Mouse (Mus musculus) liver, postnatal 0 days (tissue): ENCODE measurements at regions not wholly inside any gene's neighbourhood (a gene's known extent, or its start where the extent isn't known, plus 50 kb on each side); places are given as distances from the start of the nearest gene placed in this dataset.

Source experiments
- ATAC-seq: fragments of 200-750 bp; cut with Nextera tagmentation; 2 replicates; pipeline ENCODE4 v1.8.0; 2017; ENCODE audit warnings: mild to moderate bottlenecking, moderate library complexity
- DNase-seq: peaks from one replicate; pipeline ENCODE4 v3.0.0-alpha.2; 2016
- H3K27ac ChIP-seq: fragments of 300-500 bp; sonication (generic); 2 replicates; pipeline ENCODE4 v1.5.1; 2014; ENCODE audit warnings: antibody characterized with exemption, moderate library complexity, mild to moderate bottlenecking, low read depth
- H3K27me3 ChIP-seq: fragments of 300-500 bp; sonication (generic); 2 replicates; pipeline ENCODE4 v1.6.1; 2014; ENCODE audit warnings: low read length, control low read depth, mixed read lengths; ENCODE audit not compliant: insufficient read depth
- H3K36me3 ChIP-seq: fragments of 300-500 bp; sonication (generic); replicated peaks from 2 replicates; pipeline ENCODE4 v1.6.1; 2014; ENCODE audit warnings: mild to moderate bottlenecking, control low read depth, low read length, moderate library complexity, mixed read lengths; ENCODE audit not compliant: insufficient read depth
- H3K4me1 ChIP-seq: fragments of 300-500 bp; sonication (generic); 2 replicates; pipeline ENCODE4 v1.6.1; 2014; ENCODE audit warnings: antibody characterized with exemption, mild to moderate bottlenecking, control low read depth; ENCODE audit not compliant: insufficient read depth
- H3K4me2 ChIP-seq: fragments of 300-500 bp; sonication (generic); 2 replicates; pipeline ENCODE4 v1.6.1; 2014; ENCODE audit warnings: low read depth, mild to moderate bottlenecking, low read length, moderate library complexity, mixed read lengths
- H3K4me3 ChIP-seq: fragments of 300-500 bp; sonication (generic); 2 replicates; pipeline ENCODE4 v1.5.1; 2014; ENCODE audit warnings: low read depth, low read length
- H3K9ac ChIP-seq: fragments of 300-500 bp; sonication (generic); replicated peaks from 2 replicates; pipeline ENCODE4 v1.6.1; 2014; ENCODE audit warnings: mild to moderate bottlenecking, moderate library complexity
- H3K9me3 ChIP-seq: fragments of 300-500 bp; sonication (generic); 2 replicates; pipeline ENCODE4 v1.6.1; 2016; ENCODE audit warnings: mild to moderate bottlenecking, control low read depth, low read length, mixed read lengths
- CTCF ChIP-seq: sonication (generic); IDR thresholded peaks from 2 replicates; pipeline ENCODE4 v1.5.1; 2016; ENCODE audit warnings: antibody characterized with exemption, low read depth
- EP300 ChIP-seq: IDR thresholded peaks from 2 replicates; pipeline ENCODE4 v1.6.1; 2016; ENCODE audit warnings: antibody characterized with exemption, low read depth, mild to moderate bottlenecking
- WGBS: fragments of 180-500 bp; shearing (Covaris S2); extraction: QIAGEN DNeasy Blood & Tissue Kit; methylation state at CpG from one replicate; pipeline ENCODE4 v1.1.7; 2014; ENCODE audit not compliant: insufficient replicate concordance; 5-methylcytosine and 5-hydroxymethylcytosine counted together

DNA sequence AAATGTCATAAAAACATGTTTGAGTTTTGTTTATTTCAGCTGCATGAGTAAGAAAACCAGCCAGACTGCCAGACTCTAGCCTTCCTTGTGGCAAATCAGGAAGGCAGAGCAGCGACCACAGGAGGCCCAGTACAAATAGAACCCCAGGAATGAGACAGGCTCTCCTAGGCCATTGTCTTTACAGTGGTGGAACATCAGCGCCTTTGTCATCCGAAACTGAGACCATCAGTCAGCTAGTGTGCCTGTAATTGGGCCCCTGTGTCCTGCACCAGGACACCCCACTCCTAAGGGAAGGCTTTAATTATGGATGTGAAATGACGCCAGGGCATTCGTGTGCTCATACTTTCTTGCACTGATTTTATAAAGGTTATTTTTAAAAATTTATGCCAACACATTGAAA lies 353.4 kb downstream of the Med10 start:
- no peak for TF ChIP-seq CTCF
- no peak for TF ChIP-seq EP300
- no peak overlapping the region for H3K27ac ChIP-seq
- H3K4me3 ChIP-seq: no peak overlapping the region
- WGBS: 67% methylated on average over 5 of the region's 5 CpGs
- H3K4me1 ChIP-seq: no peaks in the 10 kb centered on the region
- ATAC-seq: no peak
- H3K36me3 ChIP-seq: no peaks in the 10 kb centered on the region
- no peak overlapping the region for H3K9ac ChIP-seq
- H3K27me3 ChIP-seq: no peaks in the 10 kb centered on the region
- H3K4me2 ChIP-seq: no peak overlapping the region
- DNase-seq: no peak
- H3K9me3 ChIP-seq: no peaks in the 10 kb centered on the region

DNA sequence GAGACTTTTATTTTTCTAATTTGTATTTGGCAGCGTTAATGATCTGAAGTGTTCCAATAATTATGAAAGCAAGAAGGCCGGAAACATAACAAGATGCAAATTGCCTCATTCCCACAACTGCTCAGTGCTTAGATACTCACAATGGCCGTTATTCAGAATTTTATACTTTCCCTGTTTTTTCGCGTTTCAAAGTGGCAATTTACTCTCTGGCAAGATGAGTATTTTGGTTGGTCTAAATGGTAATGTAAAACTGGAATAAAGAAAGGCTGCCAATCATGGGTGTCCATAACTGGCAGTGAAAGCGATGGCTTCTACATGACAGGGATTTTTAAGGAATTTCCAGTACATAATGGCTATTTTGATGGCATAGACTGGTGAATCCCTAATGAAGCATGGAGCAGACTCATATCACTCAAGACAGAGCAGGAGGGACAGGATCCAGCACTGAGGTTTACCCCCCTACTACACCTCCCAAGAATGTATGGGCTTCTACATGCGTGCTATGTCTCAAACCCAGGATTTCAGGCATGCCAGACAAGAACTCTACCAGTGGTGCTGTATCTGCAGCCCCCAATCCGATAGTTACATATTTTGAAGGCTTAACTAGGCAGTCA lies 354.9 kb downstream of the Med10 start:
- Histone ChIP-seq H3K27me3 (no peaks in the 10 kb centered on the region), H3K4me3 (no peak overlapping the region), H3K4me1 (no peaks in the 10 kb centered on the region), H3K27ac (no peak overlapping the region), H3K36me3 (no peaks in the 10 kb centered on the region), H3K4me2 (no peak overlapping the region), H3K9me3 (no peaks in the 10 kb centered on the region), H3K9ac (no peak overlapping the region)
- no peak for DNase-seq
- TF ChIP-seq CTCF: no peak
- no peak for TF ChIP-seq EP300
- WGBS: 80% methylated on average over 8 of the region's 8 CpGs
- no peak for ATAC-seq

DNA sequence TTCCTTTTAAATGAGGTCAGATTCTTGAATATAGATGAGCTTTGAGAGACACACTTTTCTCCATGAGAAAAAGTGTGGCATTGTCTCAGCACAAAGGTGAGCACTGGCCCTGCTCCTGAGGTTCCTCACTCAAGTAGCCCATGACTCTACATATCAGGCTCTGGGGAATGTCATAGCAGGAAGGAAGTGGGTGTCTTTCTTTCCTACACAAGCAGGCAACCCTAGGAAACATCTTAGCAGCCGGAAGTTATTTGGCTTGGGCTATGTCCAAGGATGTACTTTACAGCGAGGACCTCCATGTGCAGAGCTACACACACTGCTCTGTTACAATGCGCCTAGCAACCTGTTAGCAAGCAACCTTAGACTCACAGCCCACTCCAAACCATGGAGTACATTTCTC lies 356.9 kb downstream of the Med10 start:
- DNase-seq (no peak), ATAC-seq (no peak)
- H3K4me2 ChIP-seq: no peak overlapping the region
- H3K9me3 ChIP-seq: no peaks in the 10 kb centered on the region
- WGBS: 51% methylated on average over 3 of the region's 3 CpGs
- H3K27ac ChIP-seq: no peak overlapping the region
- H3K27me3 ChIP-seq: no peaks in the 10 kb centered on the region
- H3K36me3 ChIP-seq: no peaks in the 10 kb centered on the region
- no peak overlapping the region for H3K4me3 ChIP-seq
- TF ChIP-seq CTCF: no peak
- no peak for TF ChIP-seq EP300
- H3K9ac ChIP-seq: no peak overlapping the region
- no peaks in the 10 kb centered on the region for H3K4me1 ChIP-seq

DNA sequence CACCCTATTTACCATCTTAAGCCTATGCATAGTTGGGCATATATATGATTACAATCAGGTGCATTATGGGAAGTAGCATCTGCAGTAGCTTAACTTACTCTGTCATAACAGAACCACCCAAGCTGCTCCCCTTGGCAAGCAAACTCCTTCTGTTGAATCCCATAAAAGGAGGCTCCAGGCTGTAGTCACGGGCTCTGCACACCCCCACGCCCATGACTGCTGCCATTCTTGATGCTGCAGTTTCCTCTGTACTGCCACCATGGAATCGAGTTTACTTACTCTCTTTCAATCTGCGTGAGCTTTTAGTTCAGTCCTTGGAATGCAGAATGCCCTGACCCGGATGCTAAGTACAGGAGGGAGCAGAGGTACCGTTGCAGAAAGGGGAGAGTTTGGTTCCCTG lies 357.4 kb downstream of the Med10 start:
- no peak for DNase-seq
- no peaks in the 10 kb centered on the region for H3K4me1 ChIP-seq
- no peak overlapping the region for H3K27ac ChIP-seq
- no peak overlapping the region for H3K9ac ChIP-seq
- H3K27me3 ChIP-seq: no peaks in the 10 kb centered on the region
- no peaks in the 10 kb centered on the region for H3K9me3 ChIP-seq
- WGBS: 63% methylated on average over 6 of the region's 6 CpGs
- H3K36me3 ChIP-seq: no peaks in the 10 kb centered on the region
- H3K4me2 ChIP-seq: no peak overlapping the region
- TF ChIP-seq CTCF (no peak), EP300 (no peak)
- no peak overlapping the region for H3K4me3 ChIP-seq
- ATAC-seq: no peak

DNA sequence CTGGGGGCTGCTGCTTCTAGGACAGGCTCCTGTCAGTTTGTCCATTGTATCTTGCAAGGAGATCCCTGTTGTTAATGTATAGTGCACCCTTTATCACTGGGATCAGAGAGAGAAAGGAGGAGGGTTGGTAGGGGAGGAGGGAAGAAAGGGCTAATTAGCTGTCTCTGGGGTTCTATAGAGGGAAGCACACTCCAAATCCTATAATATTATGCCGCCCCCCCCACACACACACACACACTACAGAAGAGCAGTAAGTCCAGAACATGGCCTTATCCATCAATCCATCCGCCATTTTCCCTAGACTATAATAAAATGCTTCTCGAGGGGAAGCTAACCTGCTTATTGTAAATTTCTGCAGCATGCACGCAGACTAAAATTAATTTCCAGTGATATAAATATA lies 359.9 kb downstream of the Med10 start:
- DNase-seq (no peak), ATAC-seq (no peak)
- H3K4me2 ChIP-seq: no peak overlapping the region
- no peak overlapping the region for H3K27ac ChIP-seq
- H3K4me3 ChIP-seq: no peak overlapping the region
- no peaks in the 10 kb centered on the region for H3K9me3 ChIP-seq
- no peak for TF ChIP-seq EP300
- no peak for TF ChIP-seq CTCF
- no peaks in the 10 kb centered on the region for H3K36me3 ChIP-seq
- H3K9ac ChIP-seq: no peak overlapping the region
- WGBS: 87% methylated on average over 4 of the region's 4 CpGs
- H3K4me1 ChIP-seq: no peaks in the 10 kb centered on the region
- H3K27me3 ChIP-seq: no peaks in the 10 kb centered on the region

DNA sequence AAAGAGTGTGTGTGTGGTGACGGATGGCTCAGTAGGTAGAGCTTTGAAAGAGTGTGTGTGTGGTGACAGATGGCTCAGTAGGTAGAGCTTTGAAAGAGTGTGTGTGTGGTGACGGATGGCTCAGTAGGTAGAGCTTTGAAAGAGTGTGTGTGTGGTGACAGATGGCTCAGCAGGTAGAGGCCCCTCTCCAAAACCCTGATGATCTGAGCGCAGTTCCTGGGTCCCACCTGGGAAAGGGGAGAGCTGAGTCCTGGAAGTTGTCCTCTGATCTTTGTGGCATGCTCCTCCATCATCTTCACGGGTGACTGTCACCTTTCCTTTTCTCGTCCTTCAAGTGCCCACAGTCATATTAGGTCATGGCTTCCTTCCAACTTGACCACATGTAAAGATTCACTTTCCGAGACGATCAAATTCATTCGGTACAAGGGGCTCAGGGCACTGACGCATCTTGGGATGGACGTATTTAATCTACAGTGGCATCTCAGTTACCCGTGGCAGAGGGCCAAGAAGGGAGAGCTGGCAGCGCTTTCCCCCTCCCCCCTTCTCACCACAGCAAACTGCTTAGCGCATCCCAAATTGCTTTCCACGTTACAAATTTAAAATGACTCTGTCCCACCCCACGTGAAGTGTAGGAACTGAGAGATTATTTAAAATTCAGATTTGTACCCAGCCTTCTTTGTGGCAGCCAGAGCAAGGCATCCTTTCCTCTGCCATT lies 363.5 kb downstream of the Med10 start:
- ATAC-seq: no peak
- H3K27me3 ChIP-seq: no peaks in the 10 kb centered on the region
- 77% methylated on average over 15 of the region's 15 CpGs for WGBS

More for the DNA sequence above, 363.5 kb downstream of the Med10 start:
- H3K4me2 ChIP-seq: no peak overlapping the region
- no peak for TF ChIP-seq EP300
- no peak for TF ChIP-seq CTCF
- no peaks in the 10 kb centered on the region for H3K4me1 ChIP-seq
- H3K27ac ChIP-seq: no peak overlapping the region
- H3K9me3 ChIP-seq: no peaks in the 10 kb centered on the region
- no peak overlapping the region for H3K4me3 ChIP-seq
- DNase-seq: no peak
- no peak overlapping the region for H3K9ac ChIP-seq
- no peaks in the 10 kb centered on the region for H3K36me3 ChIP-seq
